ENCODE assay signal across 9 mouse cellular contexts in the genomic region with DNA sequence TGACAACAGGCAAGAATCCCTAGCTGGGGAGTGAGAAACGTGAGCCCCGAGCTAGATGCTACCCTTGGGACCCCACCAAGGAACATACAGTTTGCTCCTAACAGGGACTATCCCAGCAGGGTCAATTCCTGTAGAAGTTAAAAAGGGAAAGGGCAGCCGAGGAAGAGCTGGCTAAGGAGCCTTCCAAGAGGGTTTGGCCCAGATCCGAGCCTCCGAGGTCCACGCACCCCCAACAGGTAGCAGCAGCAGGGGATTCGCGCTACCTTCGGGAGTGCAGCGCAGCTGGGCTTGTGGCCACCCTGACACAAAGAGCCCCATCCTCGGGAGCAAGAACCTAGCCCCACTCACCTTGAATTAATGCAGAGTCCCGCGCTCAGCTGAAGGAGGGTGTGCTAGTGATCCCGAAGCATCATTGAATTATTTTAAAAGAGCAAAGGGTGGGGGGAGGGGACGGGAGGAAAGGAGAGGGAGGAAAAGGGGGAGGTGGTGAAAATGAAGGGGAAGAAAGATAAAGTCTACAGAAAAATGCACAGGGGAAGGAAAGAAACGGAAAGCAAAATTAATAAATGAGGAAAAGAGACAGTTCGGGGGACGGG. TPM values are rescaled to one million over a fixed set of nuclear protein-coding genes. Genes with fewer than 3 reads are reported as not detected.
DNase-seq lines count a peak whose midpoint lies in the region; ATAC-seq lines count a peak whose summit lies in the region.
"Had no signal": no experiment of that assay in that cellular context is flagged by ENCODE, and none has a peak within 500 bp of the region (broad histone marks: within the 10 kb centered on the region; RNA-seq: fewer than 3 reads in every experiment).

No protein-coding gene starts in this region.

- H3K9ac ChIP-seq in liver, embryonic 11.5 days (ENCODE audit: low read depth, low read length) = no peak overlapping the region
- no peak overlapping the region for H3K9ac ChIP-seq in embryonic facial prominence, embryonic 15.5 days
- no peak overlapping the region; the same call in 1 of the 2 replicates for H3K9ac ChIP-seq in limb, embryonic 15.5 days
- no peak overlapping the region for H3K9ac ChIP-seq in stomach, embryonic 15.5 days

- no peaks in the 10 kb centered on the region for H3K4me1 ChIP-seq in liver, embryonic 11.5 days (replicated peaks; ENCODE audit: control insufficient read depth, insufficient read depth, low read length)
- peaks cover 13% of the 10 kb centered on the region for H3K4me1 ChIP-seq in embryonic facial prominence, embryonic 15.5 days
- H3K4me1 ChIP-seq in limb, embryonic 15.5 days = peaks cover 15% of the 10 kb centered on the region
- peaks cover 7% of the 10 kb centered on the region for H3K4me1 ChIP-seq in stomach, embryonic 15.5 days

- H3K27ac ChIP-seq in liver, embryonic 11.5 days (ENCODE audit: low read depth, low read length) = no peak overlapping the region
- H3K27ac ChIP-seq in embryonic facial prominence, embryonic 15.5 days (replicated peaks) = no peak overlapping the region
- H3K27ac ChIP-seq in limb, embryonic 15.5 days = no peak overlapping the region
- H3K27ac ChIP-seq in stomach, embryonic 15.5 days = no peak overlapping the region

- peaks cover 26% of the 10 kb centered on the region for H3K27me3 ChIP-seq in liver, embryonic 11.5 days (replicated peaks; ENCODE audit: control insufficient read depth, insufficient read depth, low read length)
- H3K27me3 ChIP-seq in embryonic facial prominence, embryonic 15.5 days = peaks cover 33% of the 10 kb centered on the region
- H3K27me3 ChIP-seq in limb, embryonic 15.5 days = peaks cover 47% of the 10 kb centered on the region
- H3K27me3 ChIP-seq in stomach, embryonic 15.5 days (replicated peaks) = 0 out of 2 replicates have a peak, but pooled peaks cover 5% of the 10 kb centered on the region

- H3K4me2 ChIP-seq in liver, embryonic 11.5 days = peak overlapping the region; percentile 64
- H3K4me2 ChIP-seq in embryonic facial prominence, embryonic 15.5 days (replicated peaks) = peak overlapping the region; percentile 76
- H3K4me2 ChIP-seq in limb, embryonic 15.5 days = peak overlapping the region; percentile 70
- H3K4me2 ChIP-seq in stomach, embryonic 15.5 days = peak overlapping the region; percentile 77

- no peaks in the 10 kb centered on the region for H3K9me3 ChIP-seq in liver, embryonic 11.5 days (ENCODE audit: control insufficient read depth, low read length)
- no peaks in the 10 kb centered on the region for H3K9me3 ChIP-seq in embryonic facial prominence, embryonic 15.5 days (replicated peaks)
- H3K9me3 ChIP-seq in limb, embryonic 15.5 days = no peaks in the 10 kb centered on the region
- H3K9me3 ChIP-seq in stomach, embryonic 15.5 days = no peaks in the 10 kb centered on the region

- H3K4me3 ChIP-seq in liver, embryonic 11.5 days (ENCODE audit: low read depth, low read length) = peak overlapping the region; percentile 44
- H3K4me3 ChIP-seq in embryonic facial prominence, embryonic 15.5 days (replicated peaks) = peak overlapping the region; percentile 43
- peak overlapping the region; percentile 40 for H3K4me3 ChIP-seq in limb, embryonic 15.5 days
- H3K4me3 ChIP-seq in stomach, embryonic 15.5 days (replicated peaks) = peak overlapping the region; percentile 41

- no peaks in the 10 kb centered on the region for H3K36me3 ChIP-seq in liver, embryonic 11.5 days (ENCODE audit: control insufficient read depth, insufficient read depth, low read length)
- H3K36me3 ChIP-seq in embryonic facial prominence, embryonic 15.5 days = no peaks in the 10 kb centered on the region
- H3K36me3 ChIP-seq in limb, embryonic 15.5 days = no peaks in the 10 kb centered on the region
- H3K36me3 ChIP-seq in stomach, embryonic 15.5 days = no peaks in the 10 kb centered on the region

- no peak for DNase-seq in liver, embryonic 11.5 days (ENCODE audit: low spot score)
- no peak for DNase-seq in liver
- no peak for DNase-seq in layer of hippocampus, adult 9-11 months
- DNase-seq in gastrocnemius, postnatal 36 days = no peak
- DNase-seq: kidney, adult 11 months had no signal

- ATAC-seq in liver, embryonic 11.5 days (replicated peaks; ENCODE audit: low FRiP score) = no peak
- ATAC-seq in embryonic facial prominence, embryonic 15.5 days (ENCODE audit: insufficient number of reproducible peaks, low FRiP score, low TSS enrichment, low read depth) = no peak
- no peak for ATAC-seq in limb, embryonic 15.5 days (ENCODE audit: insufficient number of reproducible peaks, low FRiP score, low TSS enrichment, low read depth)
- no peak for ATAC-seq in stomach, embryonic 15.5 days (ENCODE audit: insufficient read depth, low FRiP score, low read depth)
- no peak for ATAC-seq in megakaryocyte, adult 5-6 weeks (ENCODE audit: poor library complexity, severe bottlenecking)

- intact Hi-C loops in gastrocnemius, postnatal 36 days (cut with DNase I) = no loop called here

- WGBS in liver, embryonic 11.5 days = 11% methylated on average over 18 of the region's 18 CpGs
- WGBS in embryonic facial prominence, embryonic 15.5 days = 3% methylated on average over 18 of the region's 18 CpGs
- WGBS in limb, embryonic 15.5 days = 3% methylated on average over 18 of the region's 18 CpGs
- WGBS in stomach, embryonic 15.5 days = 3% methylated on average over 18 of the region's 18 CpGs

RNA-seq across cellular contexts. Expression of a gene that starts 0.6 kb away (rescaled TPM):
- 0.12 and 0.47 TPM in 2 replicates for polyA plus RNA-seq in liver, embryonic 11.5 days (2014; fragmentation: Nextera tagmentation; extraction: Ambion mirVana)
- 1.3 and 1.4 TPM in 2 replicates for polyA plus RNA-seq in embryonic facial prominence, embryonic 15.5 days (2015; fragmentation: Nextera tagmentation; extraction: Ambion mirVana)
- polyA plus RNA-seq in limb, embryonic 15.5 days (2015; fragmentation: Nextera tagmentation; extraction: Ambion mirVana) = 0.40 and 0.60 TPM in 2 replicates
- polyA plus RNA-seq in stomach, embryonic 15.5 days (2015; fragmentation: Nextera tagmentation; extraction: Ambion mirVana) = 0.86 and 1.3 TPM in 2 replicates
- 0.02 and 0.23 TPM in 2 replicates for total RNA-seq in megakaryocyte, adult 5-6 weeks (2015)
- 0.26 and 0.85 TPM in 2 replicates for total RNA-seq in megakaryocyte, adult 5-6 weeks (2017)
- under 1 TPM; 0.02 to 0.28 TPM for total RNA-seq in gastrocnemius, postnatal 36 days (2021)
